10 mouse cellular contexts compared by ENCODE assay signal in the genomic region with DNA sequence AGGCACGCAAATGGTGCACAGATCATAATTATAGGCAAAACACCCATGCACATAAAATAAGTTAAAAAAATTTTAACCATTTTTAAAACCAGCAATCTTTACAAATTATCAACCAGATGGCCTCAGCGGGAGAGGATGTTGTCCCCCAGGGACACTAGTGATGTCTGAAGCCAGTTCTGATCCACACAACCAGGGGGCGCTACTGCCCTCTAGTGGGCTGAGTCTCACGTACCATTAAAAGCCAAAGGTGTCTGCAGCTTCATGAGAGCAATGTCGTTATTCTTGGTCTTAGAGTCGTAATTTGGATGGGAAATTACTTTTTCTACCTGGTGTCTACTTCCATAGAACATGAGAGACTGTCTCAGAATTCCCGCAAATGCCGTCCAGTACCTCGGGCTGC. TPM values are rescaled to one million over a fixed set of nuclear protein-coding genes. Genes with fewer than 3 reads are reported as not detected.
A peak's percentile ranks its signal among the peaks of the same experiment; 100 is the strongest.
DNase-seq lines count a peak whose midpoint lies in the region; ATAC-seq and TF ChIP-seq lines count a peak whose summit lies in the region.
"Had no signal": no experiment of that assay in that cellular context is flagged by ENCODE, and none has a peak within 500 bp of the region (broad histone marks: within the 10 kb centered on the region; RNA-seq: fewer than 3 reads in every experiment).

No protein-coding gene starts in this region.

- DNase-seq in heart, adult 2 months, result peak; percentile 14 to 28
- peak; percentile 16 for DNase-seq in A20 (ENCODE audit: low read depth, low spot score)
- peak; percentile 54 for DNase-seq in adrenal gland, adult 2 months
- DNase-seq in embryonic facial prominence, embryonic 11.5 days (ENCODE audit: low spot score), result peak; percentile 39
- peak; percentile 69 to 74 for DNase-seq in layer of hippocampus, postnatal 10 days (ENCODE audit: low spot score in 2 of 2)
- DNase-seq in midbrain, postnatal 0 days (ENCODE audit: low spot score), result no peak

- TF ChIP-seq EP300 in heart, adult 2 months (IDR thresholded peaks at IDR 0.05; ENCODE audit: insufficient read depth, low read depth, low read length), result no peak

- intact Hi-C loops in heart, adult 2 months (cut with DNase I), result loop anchor here (1.0 to 5.0 kb wide), 2 partner anchors 124 to 256 kb away; no protein-coding TSS in a partner anchor

- peak; percentile 79 for TF ChIP-seq CTCF in heart, adult 2 months (IDR thresholded peaks at IDR 0.05)
- peak; percentile 51 for TF ChIP-seq CTCF in midbrain, postnatal 0 days (IDR thresholded peaks at IDR 0.05)

- no peak overlapping the region for H3K9ac ChIP-seq in heart, adult 2 months (ENCODE audit: low read depth, low read length)
- H3K9ac ChIP-seq in heart, embryonic 11.5 days (ENCODE audit: low read depth, low read length), result no peak overlapping the region
- H3K9ac ChIP-seq in embryonic facial prominence, embryonic 11.5 days (replicated peaks; ENCODE audit: low read length), result no peak overlapping the region
- H3K9ac ChIP-seq in midbrain, postnatal 0 days (replicated peaks; ENCODE audit: low read length, poor library complexity, severe bottlenecking), result no peak overlapping the region
- H3K9ac ChIP-seq: heart, embryonic 13.5 days; midbrain, embryonic 12.5 days had no signal

- TF ChIP-seq POLR2A in heart, adult 2 months (IDR thresholded peaks at IDR 0.05; ENCODE audit: insufficient read depth, low read depth, low read length), result no peak

- H3K36me3 ChIP-seq in heart, adult 2 months (ENCODE audit: control insufficient read depth, insufficient read depth, low read length), result no peaks in the 10 kb centered on the region
- no peaks in the 10 kb centered on the region for H3K36me3 ChIP-seq in heart, embryonic 11.5 days (ENCODE audit: control insufficient read depth, insufficient read depth, low read length)
- no peaks in the 10 kb centered on the region for H3K36me3 ChIP-seq in embryonic facial prominence, embryonic 11.5 days (replicated peaks; ENCODE audit: control insufficient read depth, insufficient read depth, low read depth, low read length)
- no peaks in the 10 kb centered on the region for H3K36me3 ChIP-seq in midbrain, postnatal 0 days (ENCODE audit: insufficient read depth, low read length)
- H3K36me3 ChIP-seq: heart, embryonic 13.5 days; midbrain, embryonic 12.5 days had no signal

- no peaks in the 10 kb centered on the region for H3K9me3 ChIP-seq in heart, embryonic 11.5 days (replicated peaks; ENCODE audit: control insufficient read depth, low read length)
- H3K9me3 ChIP-seq in embryonic facial prominence, embryonic 11.5 days (replicated peaks; ENCODE audit: control insufficient read depth, low read length), result no peaks in the 10 kb centered on the region
- H3K9me3 ChIP-seq in midbrain, postnatal 0 days (ENCODE audit: low read length), result no peaks in the 10 kb centered on the region
- H3K9me3 ChIP-seq: heart, embryonic 13.5 days; midbrain, embryonic 12.5 days had no signal

- no peak overlapping the region for H3K4me2 ChIP-seq in heart, embryonic 11.5 days
- no peak overlapping the region for H3K4me2 ChIP-seq in embryonic facial prominence, embryonic 11.5 days (ENCODE audit: low read depth, low read length)
- no peak overlapping the region for H3K4me2 ChIP-seq in midbrain, postnatal 0 days (ENCODE audit: low read depth, low read length, poor library complexity, severe bottlenecking)
- H3K4me2 ChIP-seq: heart, embryonic 13.5 days; midbrain, embryonic 12.5 days had no signal

- no peak overlapping the region for H3K4me3 ChIP-seq in heart, adult 2 months
- no peak overlapping the region for H3K4me3 ChIP-seq in heart, embryonic 11.5 days (ENCODE audit: low read depth, low read length)
- no peak overlapping the region for H3K4me3 ChIP-seq in embryonic facial prominence, embryonic 11.5 days (ENCODE audit: low read depth, low read length)
- no peak overlapping the region for H3K4me3 ChIP-seq in midbrain, postnatal 0 days (ENCODE audit: low read depth, low read length)
- H3K4me3 ChIP-seq: heart, embryonic 13.5 days; midbrain, embryonic 12.5 days had no signal

- H3K27ac ChIP-seq in heart, adult 2 months, result no peak overlapping the region
- H3K27ac ChIP-seq in heart, embryonic 11.5 days (ENCODE audit: low read depth, low read length), result no peak overlapping the region
- no peak overlapping the region for H3K27ac ChIP-seq in embryonic facial prominence, embryonic 11.5 days (replicated peaks; ENCODE audit: low read depth, low read length)
- no peak overlapping the region for H3K27ac ChIP-seq in midbrain, postnatal 0 days (ENCODE audit: low read depth, low read length)
- H3K27ac ChIP-seq: heart, embryonic 13.5 days; midbrain, embryonic 12.5 days had no signal

- H3K4me1 ChIP-seq in heart, adult 2 months (ENCODE audit: control insufficient read depth, insufficient read depth, low read length), result no peaks in the 10 kb centered on the region
- no peaks in the 10 kb centered on the region for H3K4me1 ChIP-seq in heart, embryonic 11.5 days (ENCODE audit: control insufficient read depth, insufficient read depth, low read length)
- H3K4me1 ChIP-seq in embryonic facial prominence, embryonic 11.5 days (ENCODE audit: control insufficient read depth, insufficient read depth, low read length), result no peaks in the 10 kb centered on the region
- no peaks in the 10 kb centered on the region for H3K4me1 ChIP-seq in midbrain, postnatal 0 days (ENCODE audit: insufficient read depth, low read length)
- H3K4me1 ChIP-seq: heart, embryonic 13.5 days; midbrain, embryonic 12.5 days had no signal

- no peak for ATAC-seq in heart, embryonic 11.5 days (replicated peaks; ENCODE audit: insufficient number of reproducible peaks, low FRiP score, low TSS enrichment)
- ATAC-seq in embryonic facial prominence, embryonic 11.5 days (replicated peaks; ENCODE audit: insufficient number of reproducible peaks, low FRiP score, low TSS enrichment, low read depth), result no peak
- ATAC-seq in midbrain, postnatal 0 days (ENCODE audit: low FRiP score), result no peak
- no peak for ATAC-seq in megakaryocyte-erythroid progenitor cell, adult 5-6 weeks (replicated peaks; ENCODE audit: low FRiP score, low TSS enrichment, poor library complexity, severe bottlenecking)

- no peaks in the 10 kb centered on the region for H3K27me3 ChIP-seq in heart, adult 2 months (ENCODE audit: control insufficient read depth, insufficient read depth, low read length)
- no peaks in the 10 kb centered on the region for H3K27me3 ChIP-seq in heart, embryonic 11.5 days (ENCODE audit: control insufficient read depth, insufficient read depth, low read length)
- no peaks in the 10 kb centered on the region for H3K27me3 ChIP-seq in embryonic facial prominence, embryonic 11.5 days (ENCODE audit: control insufficient read depth, insufficient read depth, low read length)
- H3K27me3 ChIP-seq in midbrain, postnatal 0 days (ENCODE audit: insufficient read depth, low read length), result no peaks in the 10 kb centered on the region
- H3K27me3 ChIP-seq: heart, embryonic 13.5 days; midbrain, embryonic 12.5 days had no signal

- no peaks in the 10 kb centered on the region for H3K79me2 ChIP-seq in heart, adult 2 months (replicated peaks; ENCODE audit: control insufficient read depth, insufficient read depth, low read length)

- WGBS in heart, adult 2 months, result 49% methylated on average over 9 of the region's 9 CpGs
- 57% methylated on average over 9 of the region's 9 CpGs for WGBS in heart, embryonic 11.5 days (ENCODE audit: insufficient replicate concordance)
- WGBS in embryonic facial prominence, embryonic 11.5 days, result 61% methylated on average over 9 of the region's 9 CpGs
- 67% methylated on average over 9 of the region's 9 CpGs for WGBS in midbrain, postnatal 0 days

RNA-seq across cellular contexts. Expression of a gene that starts 42.3 kb away (rescaled TPM):
- not detected for total RNA-seq in heart, adult 2 months (2021)
- polyA plus RNA-seq in heart, adult 2 months (2012; rRNA removed), result 0.03 and 0.96 TPM in 2 replicates
- polyA plus RNA-seq in heart, embryonic 11.5 days (2014; fragmentation: Nextera tagmentation; extraction: Ambion mirVana), result 0.23 and 0.26 TPM in 2 replicates
- total RNA-seq in adrenal gland, adult 2 months (2021), result under 1 TPM in 1 of 2 experiments, not detected in 1; 0.37 TPM
- 0.29 TPM in 1 of 2 replicates, not detected in the other for polyA plus RNA-seq in adrenal gland, adult 2 months (2012; rRNA removed)
- 0.41 and 1.6 TPM in 2 replicates for polyA plus RNA-seq in embryonic facial prominence, embryonic 11.5 days (2014; fragmentation: Nextera tagmentation; extraction: Ambion mirVana)
- under 1 TPM in 1 of 2 experiments, not detected in 1; 0.27 TPM for total RNA-seq in layer of hippocampus, postnatal 10 days (2021)
- total RNA-seq in midbrain, postnatal 0 days (2014; rRNA removed), result 0.22 and 0.24 TPM in 2 replicates
- 0.09 TPM in 1 of 2 replicates, not detected in the other for polyA plus RNA-seq in midbrain, postnatal 0 days (2015; fragmentation: Nextera tagmentation; extraction: Ambion mirVana)
- total RNA-seq in megakaryocyte-erythroid progenitor cell, adult 5-6 weeks (2014; fragmentation: Nextera tagmentation), result not detected in 2 replicates
- total RNA-seq in megakaryocyte-erythroid progenitor cell, adult 5-6 weeks (2017), result not detected in 2 replicates

RNA-seq across cellular contexts. Expression of a gene that starts 54.0 kb away (rescaled TPM):
- total RNA-seq in heart, adult 2 months (2021), result not detected
- polyA plus RNA-seq in heart, adult 2 months (2012; rRNA removed), result not detected in 2 replicates
- not detected in 2 replicates for polyA plus RNA-seq in heart, embryonic 11.5 days (2014; fragmentation: Nextera tagmentation; extraction: Ambion mirVana)
- not detected for total RNA-seq in adrenal gland, adult 2 months (2021)
- not detected in 2 replicates for polyA plus RNA-seq in adrenal gland, adult 2 months (2012; rRNA removed)
- polyA plus RNA-seq in embryonic facial prominence, embryonic 11.5 days (2014; fragmentation: Nextera tagmentation; extraction: Ambion mirVana), result not detected in 2 replicates
- not detected for total RNA-seq in layer of hippocampus, postnatal 10 days (2021)
- not detected in 2 replicates for total RNA-seq in midbrain, postnatal 0 days (2014; rRNA removed)
- polyA plus RNA-seq in midbrain, postnatal 0 days (2015; fragmentation: Nextera tagmentation; extraction: Ambion mirVana), result not detected in 2 replicates
- total RNA-seq in megakaryocyte-erythroid progenitor cell, adult 5-6 weeks (2014; fragmentation: Nextera tagmentation), result not detected in 2 replicates
- total RNA-seq in megakaryocyte-erythroid progenitor cell, adult 5-6 weeks (2017), result 3.7 TPM in 1 of 2 replicates, not detected in the other
- polyA plus RNA-seq: heart, embryonic 13.5 days; midbrain, embryonic 12.5 days had no signal
